Mouse (Mus musculus): ENCODE data around the gene Gbgt1. TPM values are rescaled to one million over a fixed set of nuclear protein-coding genes. Genes with fewer than 3 reads are reported as not detected.

Gene Gbgt1
- polyA plus RNA-seq, 1 experiment from 2014 or later = 0.43 TPM

DNA sequence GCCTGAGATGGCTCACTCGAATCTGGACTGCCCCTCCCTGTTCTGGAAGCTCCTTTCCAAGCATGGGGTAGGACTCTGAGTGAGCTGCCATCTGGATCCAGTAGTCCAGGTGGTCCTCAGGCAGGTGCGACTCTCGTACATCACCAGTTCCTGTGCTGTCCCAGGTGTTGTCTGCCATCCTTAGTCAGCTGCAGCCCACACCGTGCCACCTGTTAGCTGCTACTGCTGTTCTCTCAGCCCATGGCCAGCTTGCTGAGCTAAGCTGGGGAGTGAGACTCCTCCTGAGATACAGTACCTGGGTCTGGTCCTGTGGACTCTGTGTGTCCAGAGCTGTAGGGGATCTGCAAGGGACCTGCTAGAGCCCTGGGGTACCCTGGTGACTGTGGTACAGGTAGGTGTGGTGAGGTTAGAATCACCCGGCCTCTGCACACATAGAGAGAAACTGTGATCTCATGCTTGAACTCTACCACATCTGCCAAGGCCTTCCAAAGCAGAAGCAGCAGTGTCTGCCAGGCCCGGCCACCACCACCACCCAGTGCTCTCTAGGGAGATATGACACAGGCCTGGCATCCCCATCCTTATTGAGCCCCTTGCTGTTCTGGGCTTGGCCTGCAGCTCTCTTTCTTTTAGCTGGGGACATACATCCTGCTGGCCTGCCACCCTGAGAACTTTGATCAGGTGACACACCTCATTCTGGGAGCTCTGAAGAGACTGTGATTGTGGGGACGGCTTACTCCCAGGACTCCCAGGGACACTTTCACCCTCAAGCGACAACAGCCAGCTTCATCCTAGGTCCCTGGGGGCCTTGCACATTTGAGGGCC, 41.5 kb downstream of the Gbgt1 start:
- WGBS = 73% methylated on average over 8 of the region's 8 CpGs
- Histone ChIP-seq H3K9ac (ENCODE audit: low read length) (no peak overlapping the region), H3K4me1 (ENCODE audit: control insufficient read depth, insufficient read depth, low read length) (peaks cover 52% of the 10 kb centered on the region), H3K36me3 (ENCODE audit: control insufficient read depth, insufficient read depth) (0 out of 2 replicates have a peak, but pooled peaks cover 5% of the 10 kb centered on the region), H3K4me2 (ENCODE audit: low read depth, low read length) (no peak overlapping the region), H3K4me3 (ENCODE audit: low read length) (no peak overlapping the region), H3K27me3 (ENCODE audit: control insufficient read depth, insufficient read depth, low read length) (no peaks in the 10 kb centered on the region), H3K27ac (ENCODE audit: low read length) (peak overlapping the region; percentile 60; the same call in 1 of the 2 replicates), H3K9me3 (replicated peaks; ENCODE audit: control insufficient read depth, low read length) (no peaks in the 10 kb centered on the region)
- ATAC-seq (replicated peaks; ENCODE audit: extremely low read depth, insufficient read depth, low FRiP score) = no peak

- Histone ChIP-seq H3K36me3 (ENCODE audit: control insufficient read depth, insufficient read depth) (peaks cover 9% of the 10 kb centered on the region; the same call in 1 of the 2 replicates), H3K4me2 (ENCODE audit: low read depth, low read length) (no peak overlapping the region), H3K4me3 (ENCODE audit: low read length) (no peak overlapping the region), H3K27ac (ENCODE audit: low read length) (peak overlapping the region; percentile 60), H3K9ac (ENCODE audit: low read length) (peak overlapping the region; percentile 23; the same call in 1 of the 2 replicates), H3K27me3 (ENCODE audit: control insufficient read depth, insufficient read depth, low read length) (no peaks in the 10 kb centered on the region), H3K9me3 (replicated peaks; ENCODE audit: control insufficient read depth, low read length) (no peaks in the 10 kb centered on the region), H3K4me1 (ENCODE audit: control insufficient read depth, insufficient read depth, low read length) (peaks cover 50% of the 10 kb centered on the region)
- WGBS = 40% methylated on average over 1 of the region's 1 CpGs
- ATAC-seq (replicated peaks; ENCODE audit: extremely low read depth, insufficient read depth, low FRiP score) = no peak
Measured at GRCm38 (mm10) chr2:28538817-28539128, 42.1 kb downstream of the Gbgt1 start.

DNA sequence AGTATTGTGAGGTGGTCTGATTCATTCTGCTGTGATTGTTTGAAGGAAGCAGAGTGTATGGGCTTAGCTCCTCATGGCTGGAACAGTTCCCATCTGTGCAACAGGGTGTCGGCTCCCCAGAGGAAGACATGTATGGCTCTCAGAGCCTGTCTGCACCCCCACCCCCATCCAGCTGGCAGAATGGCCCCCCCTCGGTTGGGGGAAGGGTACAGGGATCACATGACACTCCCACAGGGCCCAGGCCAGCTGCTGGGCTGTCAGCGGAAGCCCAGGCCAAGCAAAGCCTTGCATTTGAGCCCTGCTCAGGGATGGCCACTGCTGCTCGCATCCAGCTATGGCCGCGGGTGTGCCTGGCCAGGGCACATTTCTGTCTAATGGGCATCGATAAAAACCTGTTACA, 42.5 kb downstream of the Gbgt1 start:
- Histone ChIP-seq H3K36me3 (ENCODE audit: control insufficient read depth, insufficient read depth) (peaks cover 11% of the 10 kb centered on the region; the same call in 1 of the 2 replicates), H3K27ac (ENCODE audit: low read length) (peak overlapping the region; percentile 60), H3K9me3 (replicated peaks; ENCODE audit: control insufficient read depth, low read length) (no peaks in the 10 kb centered on the region), H3K9ac (ENCODE audit: low read length) (peak overlapping the region; percentile 23), H3K27me3 (ENCODE audit: control insufficient read depth, insufficient read depth, low read length) (no peaks in the 10 kb centered on the region), H3K4me1 (ENCODE audit: control insufficient read depth, insufficient read depth, low read length) (peaks cover 45% of the 10 kb centered on the region), H3K4me3 (ENCODE audit: low read length) (no peak overlapping the region), H3K4me2 (ENCODE audit: low read depth, low read length) (no peak overlapping the region)
- WGBS = 37% methylated on average over 7 of the region's 7 CpGs
- no peak for ATAC-seq (replicated peaks; ENCODE audit: extremely low read depth, insufficient read depth, low FRiP score)

DNA sequence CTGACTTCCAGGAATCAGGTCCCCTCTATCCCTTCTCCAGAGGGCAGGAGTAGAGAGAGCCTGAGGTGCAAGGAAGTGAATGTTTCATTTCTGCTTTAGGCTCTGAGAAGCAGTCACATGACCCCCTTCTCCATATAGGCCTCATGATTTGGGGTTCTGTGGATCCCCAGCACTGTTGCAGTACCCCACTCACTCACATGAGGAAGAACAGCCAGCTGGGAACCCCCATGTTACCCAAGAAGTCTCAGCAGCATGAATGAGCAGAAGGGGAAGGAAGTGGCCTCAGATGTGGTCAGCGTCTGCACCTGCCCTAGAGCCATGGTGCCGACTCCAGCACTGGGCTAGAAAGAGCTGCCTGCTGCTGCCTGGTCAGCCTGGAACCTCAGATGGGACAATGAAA, 43.3 kb downstream of the Gbgt1 start:
- 55% methylated on average over 2 of the region's 2 CpGs for WGBS
- Histone ChIP-seq H3K4me2 (ENCODE audit: low read depth, low read length) (no peak overlapping the region), H3K9ac (ENCODE audit: low read length) (peak overlapping the region; percentile 23), H3K36me3 (ENCODE audit: control insufficient read depth, insufficient read depth) (peaks cover 12% of the 10 kb centered on the region; the same call in 1 of the 2 replicates), H3K27me3 (ENCODE audit: control insufficient read depth, insufficient read depth, low read length) (no peaks in the 10 kb centered on the region), H3K4me1 (ENCODE audit: control insufficient read depth, insufficient read depth, low read length) (peaks cover 39% of the 10 kb centered on the region), H3K27ac (ENCODE audit: low read length) (peak overlapping the region; percentile 60; the same call in 1 of the 2 replicates), H3K9me3 (replicated peaks; ENCODE audit: control insufficient read depth, low read length) (no peaks in the 10 kb centered on the region), H3K4me3 (ENCODE audit: low read length) (no peak overlapping the region)
- ATAC-seq (replicated peaks; ENCODE audit: extremely low read depth, insufficient read depth, low FRiP score) = no peak

DNA sequence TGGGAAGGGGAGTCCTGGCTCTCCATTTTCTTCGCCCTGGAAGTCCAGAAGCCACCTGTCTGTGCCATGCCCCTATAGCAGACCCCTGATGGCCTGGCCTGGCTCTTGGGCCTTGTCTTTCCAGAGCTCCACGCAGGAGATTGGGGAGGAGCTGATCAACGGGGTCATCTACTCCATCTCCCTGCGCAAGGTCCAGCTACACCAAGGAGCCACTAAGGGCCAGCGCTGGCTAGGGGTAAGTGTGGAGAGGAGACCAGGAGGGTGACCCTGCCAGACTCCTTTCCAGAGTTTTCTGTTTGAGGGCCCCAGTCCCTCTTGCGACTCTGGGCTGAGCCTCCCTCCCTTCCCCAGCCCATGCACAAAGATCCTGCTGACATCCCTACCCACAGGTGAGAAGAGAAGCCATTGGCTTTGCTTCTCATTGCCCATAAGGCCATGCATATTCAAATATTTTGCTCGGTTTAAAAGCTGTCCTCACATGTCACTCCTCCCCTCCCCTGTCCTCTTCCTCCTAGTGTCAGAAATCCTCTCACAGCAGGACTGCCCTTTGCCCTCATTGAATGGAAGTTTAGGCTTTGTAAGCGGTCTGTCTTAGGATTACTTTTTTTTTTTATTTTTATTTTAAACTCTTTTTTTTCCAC, 44.0 kb downstream of the Gbgt1 start:
- WGBS = 84% methylated on average over 8 of the region's 8 CpGs
- no peaks in the 10 kb centered on the region for H3K9me3 ChIP-seq (replicated peaks; ENCODE audit: control insufficient read depth, low read length)
- H3K36me3 ChIP-seq (ENCODE audit: control insufficient read depth, insufficient read depth) = peaks cover 19% of the 10 kb centered on the region
- H3K27me3 ChIP-seq (ENCODE audit: control insufficient read depth, insufficient read depth, low read length) = no peaks in the 10 kb centered on the region
- H3K4me3 ChIP-seq (ENCODE audit: low read length) = no peak overlapping the region
- ATAC-seq (replicated peaks; ENCODE audit: extremely low read depth, insufficient read depth, low FRiP score) = no peak
- H3K4me1 ChIP-seq (ENCODE audit: control insufficient read depth, insufficient read depth, low read length) = peaks cover 31% of the 10 kb centered on the region
- no peak overlapping the region for H3K9ac ChIP-seq (ENCODE audit: low read length)
- H3K27ac ChIP-seq (ENCODE audit: low read length) = no peak overlapping the region
- H3K4me2 ChIP-seq (ENCODE audit: low read depth, low read length) = no peak overlapping the region

DNA sequence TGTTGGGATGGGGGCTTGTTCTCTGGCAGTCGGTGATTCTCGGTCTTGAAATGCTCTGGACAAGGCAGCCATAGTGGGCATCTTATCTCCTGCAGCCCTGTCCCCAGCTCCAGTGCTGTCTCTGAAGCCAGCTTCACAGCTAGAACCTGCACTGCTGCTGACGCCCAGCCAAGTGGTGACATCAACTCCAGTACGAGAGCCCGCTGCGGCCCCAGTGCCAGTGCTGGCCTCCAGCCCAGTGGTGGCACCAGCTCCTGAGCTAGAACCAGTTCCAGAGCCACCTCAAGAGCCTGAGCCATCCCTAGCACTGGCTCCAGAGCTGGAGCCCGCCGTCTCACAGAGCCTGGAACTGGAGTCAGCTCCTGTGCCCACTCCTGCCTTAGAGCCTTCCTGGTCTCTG, 47.2 kb downstream of the Gbgt1 start:
- Histone ChIP-seq H3K4me3 (ENCODE audit: low read length) (no peak overlapping the region), H3K4me1 (ENCODE audit: control insufficient read depth, insufficient read depth, low read length) (peaks cover 16% of the 10 kb centered on the region), H3K9me3 (replicated peaks; ENCODE audit: control insufficient read depth, low read length) (no peaks in the 10 kb centered on the region), H3K27ac (ENCODE audit: low read length) (no peak overlapping the region), H3K27me3 (ENCODE audit: control insufficient read depth, insufficient read depth, low read length) (no peaks in the 10 kb centered on the region), H3K4me2 (ENCODE audit: low read depth, low read length) (no peak overlapping the region), H3K36me3 (ENCODE audit: control insufficient read depth, insufficient read depth) (peaks cover 28% of the 10 kb centered on the region), H3K9ac (ENCODE audit: low read length) (no peak overlapping the region)
- no peak for ATAC-seq (replicated peaks; ENCODE audit: extremely low read depth, insufficient read depth, low FRiP score)
- 79% methylated on average over 8 of the region's 8 CpGs for WGBS

- ATAC-seq (replicated peaks; ENCODE audit: extremely low read depth, insufficient read depth, low FRiP score) = no peak
- Histone ChIP-seq H3K4me2 (ENCODE audit: low read depth, low read length) (no peak overlapping the region), H3K27me3 (ENCODE audit: control insufficient read depth, insufficient read depth, low read length) (no peaks in the 10 kb centered on the region), H3K9me3 (replicated peaks; ENCODE audit: control insufficient read depth, low read length) (no peaks in the 10 kb centered on the region), H3K4me3 (ENCODE audit: low read length) (no peak overlapping the region), H3K9ac (ENCODE audit: low read length) (no peak overlapping the region), H3K4me1 (ENCODE audit: control insufficient read depth, insufficient read depth, low read length) (no peaks in the 10 kb centered on the region), H3K36me3 (ENCODE audit: control insufficient read depth, insufficient read depth) (peaks cover 41% of the 10 kb centered on the region), H3K27ac (ENCODE audit: low read length) (no peak overlapping the region)
Measured at GRCm38 (mm10) chr2:28545976-28546375, 49.3 kb downstream of the Gbgt1 start.

- no peak overlapping the region for H3K27ac ChIP-seq (ENCODE audit: low read length)
- H3K9me3 ChIP-seq (replicated peaks; ENCODE audit: control insufficient read depth, low read length) = no peaks in the 10 kb centered on the region
- 75% methylated on average over 6 of the region's 6 CpGs for WGBS
- no peak for ATAC-seq (replicated peaks; ENCODE audit: extremely low read depth, insufficient read depth, low FRiP score)
- no peak overlapping the region for H3K4me3 ChIP-seq (ENCODE audit: low read length)
- H3K27me3 ChIP-seq (ENCODE audit: control insufficient read depth, insufficient read depth, low read length) = no peaks in the 10 kb centered on the region
- H3K9ac ChIP-seq (ENCODE audit: low read length) = no peak overlapping the region
- H3K4me2 ChIP-seq (ENCODE audit: low read depth, low read length) = no peak overlapping the region
- H3K36me3 ChIP-seq (ENCODE audit: control insufficient read depth, insufficient read depth) = peaks cover 41% of the 10 kb centered on the region
- no peaks in the 10 kb centered on the region for H3K4me1 ChIP-seq (ENCODE audit: control insufficient read depth, insufficient read depth, low read length)
Measured at GRCm38 (mm10) chr2:28546560-28546959, 49.9 kb downstream of the Gbgt1 start.

All from heart, embryonic 16.5 days (tissue).